In genomic region chr10:67126061-67126858, GRCm38 (mm10) we compare ENCODE assay signal across 8 mouse cellular contexts. TPM values are rescaled to one million over a fixed set of nuclear protein-coding genes. Genes with fewer than 3 reads are reported as not detected.
DNase-seq lines count a peak whose midpoint lies in the region; ATAC-seq and TF ChIP-seq lines count a peak whose summit lies in the region.

No protein-coding gene starts in this region.

- peaks cover 4% of the 10 kb centered on the region for H3K4me1 ChIP-seq in ES-Bruce4 (ENCODE audit: control insufficient read depth, insufficient read depth, low read length)
- H3K4me1 ChIP-seq in forebrain, embryonic 13.5 days, result peaks cover 34% of the 10 kb centered on the region
- H3K4me1 ChIP-seq in heart, postnatal 0 days (ENCODE audit: control insufficient read depth, insufficient read depth), result peaks cover 45% of the 10 kb centered on the region
- peaks cover 9% of the 10 kb centered on the region; the same call in 1 of the 2 replicates for H3K4me1 ChIP-seq in liver, postnatal 0 days (ENCODE audit: insufficient read depth)

- peaks cover 3% of the 10 kb centered on the region; the same call in 1 of the 2 replicates for H3K36me3 ChIP-seq in ES-Bruce4 (ENCODE audit: control insufficient read depth, insufficient read depth, low read length, poor library complexity, severe bottlenecking)
- no peaks in the 10 kb centered on the region for H3K36me3 ChIP-seq in forebrain, embryonic 13.5 days (ENCODE audit: poor library complexity, severe bottlenecking)
- H3K36me3 ChIP-seq in heart, postnatal 0 days (replicated peaks; ENCODE audit: control insufficient read depth, insufficient read depth, low read length), result no peaks in the 10 kb centered on the region
- no peaks in the 10 kb centered on the region for H3K36me3 ChIP-seq in liver, postnatal 0 days (replicated peaks; ENCODE audit: insufficient read depth, low read length)

- H3K4me2 ChIP-seq in forebrain, embryonic 13.5 days, result peak overlapping the region; percentile 90
- peak overlapping the region; percentile 100 for H3K4me2 ChIP-seq in heart, postnatal 0 days (ENCODE audit: low read depth, low read length)
- H3K4me2 ChIP-seq in liver, postnatal 0 days (ENCODE audit: low read depth, low read length), result peak overlapping the region; percentile 99

- WGBS in forebrain, embryonic 13.5 days, result under 1% methylated on average over 45 of the region's 50 CpGs
- 1% methylated on average over 50 of the region's 50 CpGs for WGBS in heart, postnatal 0 days
- 2% methylated on average over 45 of the region's 50 CpGs for WGBS in liver, postnatal 0 days (ENCODE audit: insufficient replicate concordance)

- no peak for TF ChIP-seq EP300 in ES-Bruce4 (IDR thresholded peaks at IDR 0.05; ENCODE audit: insufficient read depth, low read depth, low read length)
- TF ChIP-seq EP300 in heart, postnatal 0 days (IDR thresholded peaks at IDR 0.05; ENCODE audit: low read depth), result no peak
- TF ChIP-seq EP300 in liver, postnatal 0 days (IDR thresholded peaks at IDR 0.05; ENCODE audit: low read depth), result peak; percentile 77

- H3K4me3 ChIP-seq in ES-Bruce4 (ENCODE audit: low read depth, low read length), result peak overlapping the region; percentile 65
- H3K4me3 ChIP-seq in forebrain, embryonic 13.5 days, result peak overlapping the region; percentile 85
- H3K4me3 ChIP-seq in heart, postnatal 0 days (ENCODE audit: low read depth, low read length), result peak overlapping the region; percentile 93
- peak overlapping the region; percentile 88 for H3K4me3 ChIP-seq in liver, postnatal 0 days (ENCODE audit: low read depth, low read length)

- no peaks in the 10 kb centered on the region for H3K9me3 ChIP-seq in ES-Bruce4 (replicated peaks; ENCODE audit: control insufficient read depth, insufficient read depth, low read length, poor library complexity, severe bottlenecking)
- no peaks in the 10 kb centered on the region for H3K9me3 ChIP-seq in forebrain, embryonic 13.5 days (replicated peaks)
- H3K9me3 ChIP-seq in heart, postnatal 0 days (replicated peaks; ENCODE audit: control insufficient read depth, low read length), result no peaks in the 10 kb centered on the region
- H3K9me3 ChIP-seq in liver, postnatal 0 days (ENCODE audit: low read length), result no peaks in the 10 kb centered on the region

- H3K27ac ChIP-seq in ES-Bruce4 (ENCODE audit: insufficient read depth, low read length), result no peak overlapping the region
- peak overlapping the region; percentile 85 for H3K27ac ChIP-seq in forebrain, embryonic 13.5 days
- peak overlapping the region; percentile 90 for H3K27ac ChIP-seq in heart, postnatal 0 days (ENCODE audit: low read depth)
- H3K27ac ChIP-seq in liver, postnatal 0 days (ENCODE audit: low read depth), result peak overlapping the region; percentile 72

- DNase-seq in adrenal gland, postnatal 10 days, result peak; percentile 62
- peak; percentile 60 for DNase-seq in heart, postnatal 0 days (ENCODE audit: low spot score)
- peak; percentile 32 to 57 for DNase-seq in kidney, postnatal 25 days
- no peak for DNase-seq in liver, postnatal 0 days
- DNase-seq in cerebellum, adult 11 months, result no peak

- H3K9ac ChIP-seq in ES-Bruce4 (ENCODE audit: low read depth, poor library complexity, severe bottlenecking), result peak overlapping the region; percentile 85
- peak overlapping the region; percentile 86 for H3K9ac ChIP-seq in forebrain, embryonic 13.5 days
- H3K9ac ChIP-seq in heart, postnatal 0 days (replicated peaks; ENCODE audit: low read depth, low read length), result peak overlapping the region; percentile 91
- peak overlapping the region; percentile 77 for H3K9ac ChIP-seq in liver, postnatal 0 days (replicated peaks)

- no peak for TF ChIP-seq CTCF in ES-Bruce4 (IDR thresholded peaks at IDR 0.05; ENCODE audit: low read depth, low read length)
- TF ChIP-seq CTCF in heart, postnatal 0 days (IDR thresholded peaks at IDR 0.05; ENCODE audit: low read depth), result no peak
- TF ChIP-seq CTCF in liver, postnatal 0 days (IDR thresholded peaks at IDR 0.05; ENCODE audit: low read depth), result no peak

- no peaks in the 10 kb centered on the region for H3K27me3 ChIP-seq in ES-Bruce4 (ENCODE audit: control insufficient read depth, insufficient read depth, low read length, poor library complexity, severe bottlenecking)
- H3K27me3 ChIP-seq in forebrain, embryonic 13.5 days, result no peaks in the 10 kb centered on the region
- H3K27me3 ChIP-seq in heart, postnatal 0 days (ENCODE audit: control insufficient read depth, insufficient read depth, low read length), result no peaks in the 10 kb centered on the region
- H3K27me3 ChIP-seq in liver, postnatal 0 days (ENCODE audit: insufficient read depth, low read length), result peaks cover 2% of the 10 kb centered on the region; the same call in 1 of the 2 replicates

- no peak for TF ChIP-seq POLR2A in ES-Bruce4 (IDR thresholded peaks at IDR 0.05; ENCODE audit: insufficient read depth, low read length)

- peak; percentile 78 for ATAC-seq in forebrain, embryonic 13.5 days
- ATAC-seq in heart, postnatal 0 days (ENCODE audit: insufficient read depth, low read depth), result peak; percentile 62
- ATAC-seq in liver, postnatal 0 days, result peak; percentile 54
- peak; percentile 25; the same call in 1 of the 2 replicates for ATAC-seq in neutrophil, adult 5-6 weeks (ENCODE audit: extremely low read depth, insufficient number of reproducible peaks, low FRiP score, poor library complexity, severe bottlenecking)

RNA-seq across cellular contexts. Expression of gene Reep3, which starts 29.5 kb away (rescaled TPM):
- 47.9 and 50.5 TPM in 2 replicates for polyA plus RNA-seq in ES-Bruce4 (2011; ENCODE audit: insufficient read depth, insufficient read length, low read depth, missing spikeins)
- 10 to 100 TPM; 45.8 to 46.9 TPM for total RNA-seq in adrenal gland, postnatal 10 days (2021)
- 42.2 and 43.0 TPM in 2 replicates for polyA plus RNA-seq in forebrain, embryonic 13.5 days (2015; fragmentation: Nextera tagmentation; extraction: Ambion mirVana)
- 24.0 and 26.6 TPM in 2 replicates for total RNA-seq in heart, postnatal 0 days (2014; rRNA removed; ENCODE audit: low replicate concordance)
- 25.6 and 26.8 TPM in 2 replicates for polyA plus RNA-seq in heart, postnatal 0 days (2015; fragmentation: Nextera tagmentation; extraction: Ambion mirVana)
- polyA plus RNA-seq in liver, postnatal 0 days (2015; fragmentation: Nextera tagmentation; extraction: Ambion mirVana), result 18.5 and 19.6 TPM in 2 replicates
- 46.9 and 52.6 TPM in 2 replicates for total RNA-seq in neutrophil, adult 5-6 weeks (2017)

RNA-seq across cellular contexts. Expression of gene Jmjd1c, which starts 30.3 kb away (rescaled TPM):
- 123 and 141 TPM in 2 replicates for polyA plus RNA-seq in ES-Bruce4 (2011; ENCODE audit: insufficient read depth, insufficient read length, low read depth, missing spikeins)
- 10 to 100 TPM; 47.1 to 64.6 TPM for total RNA-seq in adrenal gland, postnatal 10 days (2021)
- polyA plus RNA-seq in forebrain, embryonic 13.5 days (2015; fragmentation: Nextera tagmentation; extraction: Ambion mirVana), result 42.5 and 49.6 TPM in 2 replicates
- 42.4 and 55.3 TPM in 2 replicates for total RNA-seq in heart, postnatal 0 days (2014; rRNA removed; ENCODE audit: low replicate concordance)
- polyA plus RNA-seq in heart, postnatal 0 days (2015; fragmentation: Nextera tagmentation; extraction: Ambion mirVana), result 28.1 and 29.0 TPM in 2 replicates
- polyA plus RNA-seq in liver, postnatal 0 days (2015; fragmentation: Nextera tagmentation; extraction: Ambion mirVana), result 15.0 and 15.7 TPM in 2 replicates
- total RNA-seq in neutrophil, adult 5-6 weeks (2017), result 280 and 333 TPM in 2 replicates

Comparison
In these comparisons a context has a peak if more than half of its experiments do, and no peak if none do; other contexts are left out.
1. DNase-seq: peak in adrenal gland, postnatal 10 days (single experiment), heart, postnatal 0 days (single experiment) and kidney, postnatal 25 days (2 of 2); none in liver, postnatal 0 days (single experiment) and cerebellum, adult 11 months (single experiment).
2. ATAC-seq: peak in every context shown above with its lines; median percentile 78 in forebrain, embryonic 13.5 days; 62 in heart, postnatal 0 days; 54 in liver, postnatal 0 days; 25 in neutrophil, adult 5-6 weeks.
3. Peak in every context shown above with its lines, with median percentiles within 50 percentile points of each other: H3K4me3 ChIP-seq, H3K9ac ChIP-seq and H3K4me2 ChIP-seq.